Mouse (Mus musculus) adipocyte (in vitro differentiated cells): ENCODE measurements at regions not wholly inside any gene's neighbourhood (a gene's known extent, or its start where the extent isn't known, plus 50 kb on each side); places are given as distances from the start of the nearest gene placed in this dataset.
"Not testable (repeated sequence)": the region's sequence is repeated elsewhere in the genome, so short reads cannot be mapped to it uniquely, and the experiment has no call there.

Experiments
- DNase-seq: peaks from one replicate; pipeline ENCODE4 v3.0.0-alpha.2; 2016; ENCODE audit warnings: low spot score

DNA sequence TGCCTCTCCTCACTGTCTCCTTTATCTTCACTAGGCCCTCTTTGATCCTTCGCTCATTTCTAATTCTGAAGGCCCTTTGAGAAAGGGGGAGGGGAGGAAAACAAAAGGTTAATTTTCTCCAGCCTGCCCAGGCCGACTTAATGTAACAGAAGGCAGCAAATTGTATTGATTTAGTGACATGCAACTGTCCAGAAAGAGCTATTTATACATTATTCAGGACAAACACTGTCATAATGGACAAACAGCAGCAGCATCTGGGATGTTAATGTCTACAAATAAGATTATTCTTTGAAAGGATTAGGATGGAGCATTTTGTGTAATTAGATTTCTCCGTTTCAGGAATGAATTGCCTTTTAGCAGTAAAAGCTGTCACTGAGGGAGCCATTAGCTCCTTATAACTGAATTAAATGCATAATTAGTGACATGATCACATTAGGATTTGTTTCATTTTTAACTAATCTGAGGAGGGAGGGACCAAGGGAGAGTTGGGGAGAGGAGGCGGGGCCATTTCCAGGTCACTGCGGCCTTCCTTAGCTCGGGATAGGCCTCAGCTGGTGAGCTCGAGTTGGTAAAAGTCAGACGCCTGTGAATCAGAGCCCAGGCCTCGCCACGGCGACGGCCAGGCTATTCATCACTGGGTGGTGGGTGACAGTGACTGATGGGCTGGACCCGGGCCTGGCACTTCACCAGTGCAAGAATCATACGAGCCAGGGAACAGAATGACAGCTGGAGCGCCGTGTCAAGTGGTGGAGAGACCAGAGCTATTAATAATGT is 167.7 kb downstream of the Nkx6-1 start:
- no peak for DNase-seq

GRCm38 (mm10) chr5:101496161-101496560 is 168.6 kb downstream of the Nkx6-1 start:
- no peak for DNase-seq

DNA sequence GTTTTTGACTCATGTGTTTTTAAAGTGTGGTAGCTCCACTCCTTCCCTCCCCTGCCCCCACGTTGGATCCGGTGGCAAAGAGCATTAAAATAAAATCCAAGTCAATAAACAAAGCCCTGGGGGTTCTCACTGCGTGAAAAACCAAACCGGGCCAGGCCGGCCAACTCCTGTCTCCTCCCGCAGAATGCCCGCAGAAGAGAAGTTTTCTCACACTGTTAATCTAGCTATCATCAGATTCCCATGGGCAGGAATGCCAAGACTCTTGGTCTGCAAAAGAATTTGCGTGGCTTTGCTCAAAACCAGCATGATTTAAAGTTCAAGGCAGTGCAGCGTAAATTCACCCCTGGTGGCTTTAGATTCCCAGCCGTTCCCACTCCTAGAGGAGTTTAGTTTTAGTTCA is 219.0 kb downstream of the Nkx6-1 start:
- no peak for DNase-seq

DNA sequence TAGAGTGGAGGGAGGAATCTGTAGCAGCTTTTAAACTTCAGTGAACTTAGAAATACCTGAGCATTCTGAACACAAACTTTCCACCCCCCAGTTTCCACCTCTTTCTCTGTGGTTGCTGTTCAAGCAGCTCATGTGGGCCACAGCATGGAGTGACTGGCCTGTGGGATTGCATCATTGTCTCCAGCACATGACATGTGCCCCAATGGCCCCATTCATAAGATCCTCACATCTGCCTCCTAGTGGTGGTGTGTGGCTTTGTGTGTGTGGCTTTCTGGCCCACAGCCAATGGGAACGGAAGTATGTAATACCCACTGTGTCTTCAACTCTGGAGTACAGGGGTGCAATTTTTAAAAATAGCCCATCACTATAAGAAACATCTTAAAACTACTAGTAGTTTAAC is 223.0 kb downstream of the Nkx6-1 start:
- DNase-seq, result peak; percentile 47

- no peak for DNase-seq
These were observed 227.0 kb downstream of the Nkx6-1 start for GRCm38 (mm10) chr5:101437666-101438299.

DNA sequence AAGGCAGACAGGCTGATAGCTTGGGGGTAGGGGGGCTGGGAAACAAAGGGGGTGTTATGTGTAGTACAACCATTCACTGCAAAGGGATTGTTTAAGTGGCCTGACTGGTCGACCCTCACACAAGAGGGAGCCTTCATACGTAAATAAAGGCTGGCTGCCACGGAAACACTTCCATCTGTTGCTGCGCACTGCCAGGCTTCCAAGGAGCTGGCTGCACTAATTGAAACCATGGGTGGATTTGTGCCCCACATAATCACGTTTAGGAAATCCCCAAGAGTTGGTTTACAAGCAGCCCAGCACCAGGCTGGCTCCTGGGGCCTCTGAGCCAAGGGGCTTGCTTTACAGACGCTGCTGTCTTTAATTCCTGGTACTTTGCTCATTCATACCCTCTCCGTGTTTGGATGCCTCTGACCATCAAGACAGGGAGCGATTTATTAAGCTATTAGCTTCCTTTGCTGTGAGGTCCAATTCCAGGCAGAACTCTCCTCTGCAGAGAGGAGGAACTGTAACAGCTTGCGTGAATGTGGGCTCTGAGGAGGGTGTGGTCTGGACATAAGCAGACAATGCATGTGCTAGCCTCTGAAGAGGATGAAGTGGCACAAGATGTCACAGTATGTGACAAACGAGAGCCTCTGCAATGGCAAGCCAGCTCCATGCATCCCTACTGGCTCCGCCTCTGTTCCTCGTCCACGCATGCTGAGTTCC is 238.6 kb downstream of the Nkx6-1 start:
- no peak for DNase-seq

DNA sequence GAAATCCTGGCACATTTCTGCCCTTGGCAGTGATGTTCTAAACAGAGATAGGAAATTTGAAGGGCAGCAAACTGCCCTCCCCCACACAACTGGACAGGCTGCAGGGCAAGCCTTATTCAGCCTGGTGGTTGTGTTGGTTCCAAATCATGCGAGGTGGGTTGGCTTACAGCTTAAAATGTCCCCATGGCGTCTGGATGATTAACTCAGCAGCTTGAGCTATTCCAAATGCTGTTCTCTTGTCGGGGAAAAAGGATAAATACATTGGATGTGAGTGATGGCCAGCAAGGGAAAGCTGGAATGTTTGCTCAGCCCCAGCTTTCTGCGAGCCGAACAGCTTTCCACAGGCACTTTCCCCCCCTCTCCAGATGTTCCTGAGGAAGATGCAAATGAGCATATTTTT is 280.5 kb downstream of the Nkx6-1 start:
- no peak for DNase-seq

DNA sequence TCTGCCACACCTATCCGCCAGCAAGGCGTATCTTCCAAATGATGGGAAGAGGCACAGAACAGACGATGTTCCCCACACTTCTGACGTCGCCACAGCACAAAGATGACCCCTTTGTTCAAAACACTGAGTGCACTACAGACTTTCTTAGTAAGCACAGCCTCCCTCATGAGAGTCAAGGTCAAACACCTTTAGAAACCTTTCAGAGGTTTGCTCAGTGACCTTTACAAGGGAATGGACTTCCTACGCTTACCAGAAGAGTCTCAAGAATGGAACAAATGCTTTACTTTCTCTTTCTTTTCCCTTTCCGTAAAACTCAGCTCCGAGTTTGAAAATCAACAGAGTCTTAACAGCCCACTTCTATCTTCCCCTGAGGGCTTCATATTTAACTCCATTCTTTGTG is 283.4 kb downstream of the Nkx6-1 start:
- no peak for DNase-seq

DNA sequence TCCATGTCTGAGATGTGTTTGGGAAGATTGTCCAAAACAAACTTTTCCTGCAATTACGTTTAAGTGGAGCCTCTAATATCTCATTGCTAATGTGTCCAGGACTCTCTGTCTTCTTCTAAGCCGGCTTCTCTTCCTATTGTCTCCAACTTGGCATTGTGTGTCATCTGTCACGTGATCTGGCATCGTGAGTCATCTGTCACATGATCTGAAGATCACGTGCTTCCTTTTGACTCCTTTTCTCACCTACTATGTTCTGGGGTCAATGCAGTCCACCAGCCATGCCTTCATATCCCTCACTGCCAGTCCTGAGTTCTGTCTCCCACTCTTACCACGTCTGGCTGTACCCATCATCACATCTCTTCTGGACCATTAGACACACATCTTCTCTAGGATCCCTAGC is 288.1 kb downstream of the Nkx6-1 start:
- DNase-seq, result no peak

- DNase-seq, result no peak
These were observed 290.7 kb downstream of the Nkx6-1 start for GRCm38 (mm10) chr5:101374129-101374528.

DNA sequence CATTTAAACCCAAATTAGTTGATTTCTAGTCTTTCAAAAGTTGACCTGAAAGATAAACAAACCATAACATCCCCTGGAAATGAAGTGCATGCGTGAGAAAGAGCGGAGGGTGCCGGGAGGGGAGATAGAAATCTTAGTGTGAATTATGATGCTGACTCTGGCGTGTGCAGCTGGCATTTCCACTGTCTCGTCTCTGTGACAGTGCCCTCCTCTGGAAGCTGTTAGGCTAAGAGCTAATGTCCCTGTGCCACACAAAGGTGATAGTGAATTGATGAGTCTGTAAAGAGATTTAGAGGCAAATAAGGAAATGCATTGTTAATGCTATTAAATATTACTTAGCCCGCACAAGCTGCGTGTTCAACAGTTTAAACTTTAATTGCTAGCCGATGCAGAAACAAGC is 292.6 kb downstream of the Nkx6-1 start:
- no peak for DNase-seq

DNA sequence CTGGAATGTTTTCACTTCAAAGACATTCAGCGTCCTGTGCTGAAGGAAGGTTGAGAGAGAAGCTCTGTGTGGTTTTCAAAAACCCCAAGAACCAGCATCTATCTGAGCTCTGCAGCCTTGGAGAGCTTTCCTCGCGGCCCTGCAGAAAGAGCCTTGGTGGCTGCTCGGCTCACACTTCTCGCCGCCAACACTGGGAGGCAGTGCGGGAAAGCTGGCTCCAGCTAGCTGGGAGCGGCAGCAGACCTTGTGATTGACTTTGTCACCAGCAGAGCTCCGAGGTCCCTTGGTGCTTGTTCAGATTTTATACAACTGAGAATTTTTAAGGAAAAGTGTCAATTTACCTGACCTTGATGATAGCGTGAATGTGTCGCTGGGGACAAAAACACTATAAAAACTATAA is 299.4 kb downstream of the Nkx6-1 start:
- no peak for DNase-seq

- no peak for DNase-seq
These were observed 304.8 kb downstream of the Nkx6-1 start for GRCm38 (mm10) chr5:101359986-101360385.

DNA sequence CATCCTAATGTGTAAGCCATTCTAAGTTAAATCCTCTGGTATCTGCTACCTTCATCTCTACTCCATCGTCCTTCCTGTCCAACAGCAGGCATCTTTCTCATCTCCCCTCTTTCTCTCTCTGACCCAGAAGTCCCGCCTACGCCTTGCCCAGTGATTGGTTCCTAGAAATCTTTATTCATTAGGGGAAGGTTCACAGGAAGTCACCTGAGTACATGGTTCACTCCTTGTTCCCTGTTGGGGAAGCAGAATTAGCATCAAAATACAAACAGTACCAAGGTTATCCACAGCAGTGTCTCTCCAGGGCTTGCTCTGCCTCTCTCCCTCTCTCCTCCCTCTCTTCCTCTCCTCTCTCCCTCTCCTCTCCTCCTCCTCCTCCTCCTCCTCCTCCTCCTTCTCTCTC is 319.4 kb downstream of the Nkx6-1 start:
- no peak for DNase-seq

GRCm38 (mm10) chr5:101336361-101336760 is 328.4 kb downstream of the Nkx6-1 start:
- not testable (repeated sequence) for DNase-seq

DNA sequence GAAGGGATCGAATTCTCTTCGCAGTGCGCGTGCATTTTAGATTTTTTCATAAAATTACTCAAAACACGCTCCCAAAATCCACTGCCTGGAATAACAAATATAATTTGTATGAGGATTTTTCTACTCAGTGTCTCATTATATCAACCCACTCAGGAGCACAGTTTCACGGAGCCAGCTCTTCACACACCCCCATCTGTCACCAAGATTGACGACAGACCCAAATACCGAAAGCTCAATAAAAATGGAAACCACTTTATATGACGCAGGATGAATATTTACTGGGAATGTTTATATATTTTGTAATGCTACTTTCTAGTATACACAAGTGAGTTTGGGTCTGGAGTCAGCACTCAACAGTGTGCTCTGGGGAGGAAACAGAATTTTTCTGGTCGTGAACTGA is 333.0 kb downstream of the Nkx6-1 start:
- no peak for DNase-seq

GRCm38 (mm10) chr5:101326122-101326521 is 338.7 kb downstream of the Nkx6-1 start:
- DNase-seq, result no peak

DNA sequence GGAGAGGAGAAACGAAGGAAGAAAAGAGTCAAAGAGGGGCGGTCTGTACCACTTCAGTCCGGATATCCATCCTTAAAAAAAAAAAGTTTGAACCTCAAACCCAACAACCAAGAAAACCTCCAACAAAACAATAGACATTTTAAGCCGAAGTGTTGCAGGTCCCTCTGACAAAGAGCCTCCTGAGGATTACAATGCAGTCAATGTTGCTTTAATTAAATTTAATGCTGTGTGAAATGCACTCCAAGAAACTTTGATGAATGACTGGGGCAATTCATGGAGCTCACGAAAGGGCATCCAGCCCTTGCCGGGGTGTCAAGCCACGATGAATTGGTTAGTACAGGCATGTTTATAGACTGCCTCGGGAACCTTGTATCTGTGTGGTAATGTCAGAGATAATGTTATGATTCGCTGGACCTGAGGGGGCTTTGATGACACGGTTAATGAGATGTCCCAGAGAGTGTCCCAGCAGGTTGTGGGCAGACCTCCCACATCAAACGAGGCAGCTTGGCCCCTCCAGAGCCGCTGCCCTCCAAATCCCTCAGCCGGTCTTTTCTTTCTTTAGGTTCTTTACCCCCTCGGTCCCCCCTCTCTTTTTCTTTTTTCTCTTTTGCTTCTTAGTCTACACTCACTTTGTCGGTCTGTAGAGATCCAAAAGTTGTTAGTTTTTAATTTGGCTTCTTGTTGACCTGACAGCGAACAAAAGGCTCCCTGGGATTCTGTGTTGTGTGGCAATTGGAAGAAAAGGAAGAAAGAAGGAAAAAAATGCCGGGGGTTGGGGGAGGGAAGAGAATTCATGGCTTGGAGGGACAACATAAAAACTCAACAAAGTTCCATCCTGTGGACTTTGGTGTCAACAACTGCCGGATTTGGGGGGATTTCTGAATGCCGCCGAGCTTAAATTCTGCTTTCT is 341.5 kb downstream of the Nkx6-1 start:
- DNase-seq, result no peak

DNA sequence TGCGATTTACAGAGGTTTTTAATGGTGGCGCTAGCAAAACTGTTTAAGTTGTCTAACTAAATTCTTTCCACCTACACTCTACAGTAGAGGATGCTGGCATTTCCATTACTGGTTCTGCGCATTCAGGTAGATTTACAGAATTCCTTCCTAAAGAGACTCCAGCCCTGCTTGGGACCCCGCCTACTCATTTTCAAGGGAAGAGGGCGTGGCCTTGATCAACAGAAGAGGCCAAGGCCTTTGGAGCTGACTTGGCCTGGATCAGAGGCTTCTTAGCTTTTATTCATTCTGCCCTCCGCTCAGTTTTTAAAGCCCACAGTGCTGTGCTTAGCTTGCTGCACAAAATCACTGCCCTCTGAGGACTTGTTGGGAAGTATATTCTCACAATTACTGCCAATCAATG is 364.8 kb downstream of the Nkx6-1 start:
- DNase-seq, result no peak

DNA sequence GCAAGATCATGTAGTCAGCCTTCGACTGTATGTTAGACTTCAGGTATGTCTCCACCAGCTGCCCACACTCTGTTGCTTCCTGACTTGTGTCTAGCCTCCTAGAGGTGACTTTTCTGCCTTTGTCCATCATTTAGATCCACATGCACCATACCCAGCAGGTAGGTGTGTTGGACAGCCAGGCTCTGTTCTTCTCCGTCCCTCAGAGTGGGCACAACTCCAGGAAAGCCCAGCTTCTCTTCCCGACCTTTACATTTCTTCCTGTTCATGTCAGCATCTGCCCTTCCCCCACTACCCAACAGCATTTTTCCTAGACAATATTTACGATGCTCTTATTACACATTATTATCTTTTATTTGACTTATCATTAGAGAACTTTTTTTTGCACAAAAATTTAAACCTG is 366.4 kb downstream of the Nkx6-1 start:
- DNase-seq, result no peak

- DNase-seq, result no peak
These were observed 367.2 kb downstream of the Nkx6-1 start for GRCm38 (mm10) chr5:101297511-101298102.

DNA sequence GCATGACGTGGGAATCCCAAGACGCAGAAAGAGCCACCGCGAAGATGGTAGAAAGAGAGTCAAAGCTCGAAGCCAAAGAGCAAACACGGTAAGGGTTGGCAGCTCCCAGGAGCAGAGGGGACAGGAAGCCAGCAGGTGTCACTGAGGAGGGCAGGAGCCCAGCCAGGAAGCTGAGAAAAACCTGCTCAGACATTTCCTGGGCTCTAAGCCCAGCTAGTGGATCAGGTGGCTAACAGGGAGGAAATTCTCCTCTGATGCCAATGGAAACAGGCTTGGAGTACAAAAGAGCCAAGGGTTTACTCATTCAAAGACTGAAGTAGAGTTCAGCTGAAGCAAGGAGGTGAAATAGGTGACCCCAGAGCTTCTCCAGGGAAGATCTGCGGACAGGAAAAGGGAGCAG is 368.9 kb downstream of the Nkx6-1 start:
- DNase-seq, result no peak
